Mouse (Mus musculus): ENCODE data around the gene Tlx1. TPM values are rescaled to one million over a fixed set of nuclear protein-coding genes. Genes with fewer than 3 reads are reported as not detected.

The Tlx1 gene
- polyA plus RNA-seq, 1 experiment, result not detected

DNA sequence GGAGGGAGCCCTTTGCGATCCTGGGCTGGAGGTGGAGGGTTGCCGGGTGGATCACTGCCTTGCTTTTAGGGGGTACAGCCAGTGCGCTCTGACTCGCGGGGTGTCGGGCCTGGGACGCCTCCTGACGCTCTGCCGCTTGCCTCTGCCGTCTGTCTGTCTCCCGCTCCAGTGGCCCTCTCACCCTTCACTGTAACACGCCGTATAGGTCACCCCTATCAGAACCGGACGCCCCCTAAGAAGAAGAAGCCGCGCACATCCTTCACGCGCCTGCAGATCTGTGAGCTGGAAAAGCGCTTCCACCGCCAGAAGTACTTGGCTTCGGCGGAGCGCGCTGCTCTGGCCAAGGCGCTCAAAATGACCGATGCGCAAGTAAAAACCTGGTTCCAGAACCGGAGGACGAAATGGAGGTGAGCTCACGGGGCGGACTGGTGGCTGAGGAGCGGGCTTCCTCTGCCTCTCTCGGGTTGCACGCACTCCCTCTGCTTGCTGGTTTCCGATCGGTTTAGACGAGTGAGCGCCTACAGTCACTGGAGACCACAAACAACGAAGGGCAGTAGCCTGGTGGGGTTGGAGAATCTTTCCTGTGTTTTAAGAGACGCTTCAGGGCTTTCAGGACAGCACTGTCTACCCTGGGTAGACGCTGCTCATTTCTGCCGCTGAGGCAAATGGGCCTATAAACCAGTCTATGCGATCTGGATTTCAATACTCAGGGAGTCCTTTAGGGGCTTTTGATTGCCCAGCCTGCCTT, 3.0 kb downstream of the Tlx1 start:
- TF ChIP-seq GATA1 (IDR thresholded peaks at IDR 0.05; ENCODE audit: low read length), result no peak

DNA sequence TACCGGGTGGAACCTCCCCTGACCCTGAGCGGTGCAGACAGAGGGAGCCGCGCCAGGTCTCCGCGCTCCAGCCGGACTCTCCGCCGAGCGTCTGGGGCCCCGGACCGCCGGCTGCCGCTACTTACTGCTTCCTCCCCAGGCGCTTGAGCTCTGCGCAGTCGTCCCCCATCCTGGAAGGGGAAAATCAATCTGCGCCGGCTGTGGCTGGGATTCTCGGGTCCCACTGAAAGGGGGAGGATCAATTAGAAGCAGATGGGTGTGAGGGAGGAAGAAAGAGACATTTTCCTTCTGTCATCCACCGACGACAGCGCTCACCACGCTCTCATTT, 3.5 kb downstream of the Tlx1 start:
- TF ChIP-seq GATA1 (IDR thresholded peaks at IDR 0.05; ENCODE audit: low read length), result no peak

- TF ChIP-seq GATA1 (IDR thresholded peaks at IDR 0.05; ENCODE audit: low read length), result no peak
Observed at GRCm38 (mm10) chr19:45154521-45154920, 4.0 kb downstream of the Tlx1 start.

GRCm38 (mm10) chr19:45155141-45155790, 4.8 kb downstream of the Tlx1 start:
- TF ChIP-seq GATA1 (IDR thresholded peaks at IDR 0.05; ENCODE audit: low read length), result no peak

GRCm38 (mm10) chr19:45155791-45156186, 5.3 kb downstream of the Tlx1 start:
- TF ChIP-seq GATA1 (IDR thresholded peaks at IDR 0.05; ENCODE audit: low read length), result no peak

DNA sequence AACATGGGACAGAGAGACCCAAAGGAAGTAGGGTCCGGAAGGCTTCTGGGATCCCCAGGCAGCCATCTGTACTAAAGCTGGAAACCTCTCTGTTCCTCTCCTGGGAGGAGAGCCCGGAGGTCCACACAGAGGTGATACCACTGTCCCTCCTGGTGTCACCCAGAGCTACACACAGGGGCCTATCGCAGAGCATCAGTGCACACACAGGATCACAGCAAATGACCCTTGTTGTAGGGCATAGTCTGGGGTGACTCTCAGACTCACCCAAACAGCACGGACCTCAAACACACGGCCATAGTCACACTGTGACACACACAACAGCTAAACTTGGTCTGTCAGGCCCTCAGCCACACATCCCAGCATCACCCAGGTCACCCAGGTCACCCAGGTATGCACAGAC, 5.9 kb downstream of the Tlx1 start:
- no peak for TF ChIP-seq GATA1 (IDR thresholded peaks at IDR 0.05; ENCODE audit: low read length)

DNA sequence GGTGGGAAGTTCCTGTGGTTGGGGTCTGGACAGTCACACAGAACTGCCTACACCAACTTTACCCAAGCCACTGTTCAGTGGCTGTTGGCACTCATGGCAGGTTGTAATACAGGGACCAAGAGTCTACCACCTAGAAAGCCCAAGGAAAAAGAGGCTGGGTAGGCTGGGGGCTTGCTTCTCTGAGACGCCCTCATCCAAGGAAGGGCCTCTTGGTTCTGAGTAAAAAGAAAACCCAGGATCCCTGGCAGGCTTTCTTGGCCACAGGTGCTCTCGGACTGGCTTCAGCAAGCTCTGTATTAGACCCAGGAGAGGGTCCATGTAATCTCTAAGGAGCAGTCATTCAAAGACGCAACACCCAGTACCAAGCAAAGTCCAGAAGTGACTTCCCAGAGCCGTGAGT, 7.7 kb downstream of the Tlx1 start:
- no peak for TF ChIP-seq GATA1 (IDR thresholded peaks at IDR 0.05; ENCODE audit: low read length)

DNA sequence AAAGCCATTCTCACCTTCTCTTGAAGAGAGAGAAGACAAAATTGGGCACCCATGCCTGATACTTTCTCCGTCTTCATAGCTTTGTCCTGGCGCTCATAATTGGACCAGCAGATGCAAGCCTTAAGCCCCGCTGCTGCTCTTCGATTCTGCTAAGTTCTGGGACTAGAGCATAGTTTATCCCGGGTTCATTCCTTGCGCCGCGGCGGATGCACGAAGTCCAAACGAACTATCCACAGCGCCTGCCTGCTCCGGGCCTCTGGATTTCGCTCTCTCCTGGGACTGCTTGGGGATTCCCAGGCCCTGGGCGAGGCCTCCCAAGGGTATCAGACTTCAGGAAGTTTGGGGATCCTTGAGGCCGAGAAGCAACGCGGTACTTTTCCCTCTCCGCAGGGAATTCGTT, 8.4 kb downstream of the Tlx1 start:
- no peak for TF ChIP-seq GATA1 (IDR thresholded peaks at IDR 0.05; ENCODE audit: low read length)

DNA sequence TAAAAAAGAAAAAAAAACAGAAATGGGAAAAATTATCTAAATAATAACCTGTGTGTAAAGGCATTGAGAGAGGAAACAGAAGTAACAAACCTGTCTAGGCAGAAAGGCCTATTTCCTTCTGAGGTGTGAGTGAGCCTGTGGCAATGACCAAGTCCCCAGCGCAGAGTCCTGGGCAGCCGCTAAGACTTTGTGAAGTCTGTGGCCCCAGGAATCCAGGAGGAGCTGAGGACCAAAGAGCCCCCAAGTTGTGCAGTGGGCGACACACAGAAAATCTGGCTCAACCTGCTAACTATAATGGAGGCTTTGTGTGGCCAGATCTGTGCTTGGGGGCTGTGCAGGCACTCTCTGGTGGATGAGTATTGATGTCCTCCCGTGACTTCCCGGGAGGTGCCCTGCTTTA, 9.0 kb downstream of the Tlx1 start:
- TF ChIP-seq GATA1 (IDR thresholded peaks at IDR 0.05; ENCODE audit: low read length), result no peak

DNA sequence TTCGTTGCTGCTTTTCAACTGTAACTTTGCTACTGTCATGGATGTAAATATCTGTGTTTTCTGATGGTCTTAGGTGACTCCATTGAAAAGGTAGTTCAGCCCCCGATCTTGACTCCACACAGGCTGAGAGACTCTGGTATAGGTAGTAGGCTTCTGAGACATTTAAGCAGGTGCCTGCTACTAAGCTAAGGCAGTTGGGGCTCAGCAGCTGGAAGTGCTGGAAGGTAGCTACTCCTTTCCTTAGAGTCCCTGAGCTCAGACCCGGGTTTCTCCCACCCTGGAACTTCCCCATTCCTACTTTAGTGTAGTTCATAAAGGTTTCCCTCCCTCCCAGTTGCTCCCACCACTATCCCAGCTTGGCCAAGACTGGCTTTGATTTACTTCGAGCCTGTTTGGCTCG, 9.5 kb downstream of the Tlx1 start:
- TF ChIP-seq GATA1 (IDR thresholded peaks at IDR 0.05; ENCODE audit: low read length), result no peak

DNA sequence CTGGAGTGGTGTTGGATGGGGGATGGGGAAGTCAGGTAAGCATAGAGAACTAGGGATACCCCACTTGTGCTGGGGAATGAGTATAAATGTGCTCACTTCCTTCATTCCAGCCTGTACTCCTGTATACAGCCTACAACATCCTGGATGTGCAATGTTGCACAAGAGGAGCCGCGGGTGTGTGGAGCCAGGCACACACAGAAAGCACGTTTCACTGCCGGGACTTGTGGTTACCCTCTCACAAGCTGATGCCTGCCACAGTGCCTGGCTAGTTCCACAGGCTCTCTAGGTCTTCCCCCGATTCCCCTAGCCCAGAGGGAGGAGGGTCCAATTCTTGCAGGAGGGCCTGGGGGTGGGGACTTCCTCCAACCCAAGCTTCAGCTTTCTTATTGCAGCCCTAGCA, 10.0 kb downstream of the Tlx1 start:
- TF ChIP-seq GATA1 (IDR thresholded peaks at IDR 0.05; ENCODE audit: low read length), result no peak

DNA sequence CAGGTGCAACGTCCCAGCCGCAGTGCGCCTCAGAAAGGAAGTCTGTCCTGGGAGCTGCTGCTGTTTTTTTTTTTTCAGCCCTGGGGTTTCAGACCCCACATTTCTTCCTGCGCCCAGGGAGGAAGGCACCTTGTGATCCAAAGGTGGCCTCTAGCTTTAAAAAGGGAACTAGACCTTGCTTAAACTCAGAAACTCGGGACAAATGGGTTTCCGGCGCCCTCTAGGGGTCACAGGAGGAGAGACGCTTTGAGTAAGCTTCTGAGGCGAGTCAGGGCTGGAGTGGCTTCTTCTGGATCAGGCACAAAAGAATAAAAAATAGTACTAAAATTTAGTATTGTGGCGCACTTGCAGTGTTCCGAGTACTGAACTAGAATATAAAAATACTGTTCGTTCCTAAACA, 10.6 kb downstream of the Tlx1 start:
- TF ChIP-seq GATA1 (IDR thresholded peaks at IDR 0.05; ENCODE audit: low read length), result no peak

DNA sequence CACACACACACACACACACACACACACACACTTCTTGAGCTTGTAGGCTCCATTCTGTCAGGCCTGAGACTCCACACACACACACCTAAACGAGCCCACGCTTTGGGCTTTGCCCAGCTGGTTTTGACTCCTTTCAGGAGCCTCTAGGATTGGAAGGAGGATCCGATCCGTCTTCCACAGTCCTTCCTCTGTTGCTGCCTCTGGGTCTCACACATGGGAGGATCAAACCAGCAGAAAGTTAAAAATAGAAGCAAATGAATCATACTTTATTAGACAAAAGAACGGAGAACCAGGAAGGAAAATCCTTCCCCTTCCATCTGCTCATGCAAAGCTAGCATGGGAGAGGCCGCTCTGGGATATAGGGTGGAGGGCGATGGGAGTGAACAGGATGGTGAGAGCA, 11.7 kb downstream of the Tlx1 start:
- TF ChIP-seq GATA1 (IDR thresholded peaks at IDR 0.05; ENCODE audit: low read length), result no peak

- no peak for TF ChIP-seq GATA1 (IDR thresholded peaks at IDR 0.05; ENCODE audit: low read length)
Observed at GRCm38 (mm10) chr19:45162871-45163270, 12.4 kb downstream of the Tlx1 start.

GRCm38 (mm10) chr19:45170451-45170850, 20.0 kb downstream of the Tlx1 start:
- TF ChIP-seq GATA1 (IDR thresholded peaks at IDR 0.05; ENCODE audit: low read length), result no peak

DNA sequence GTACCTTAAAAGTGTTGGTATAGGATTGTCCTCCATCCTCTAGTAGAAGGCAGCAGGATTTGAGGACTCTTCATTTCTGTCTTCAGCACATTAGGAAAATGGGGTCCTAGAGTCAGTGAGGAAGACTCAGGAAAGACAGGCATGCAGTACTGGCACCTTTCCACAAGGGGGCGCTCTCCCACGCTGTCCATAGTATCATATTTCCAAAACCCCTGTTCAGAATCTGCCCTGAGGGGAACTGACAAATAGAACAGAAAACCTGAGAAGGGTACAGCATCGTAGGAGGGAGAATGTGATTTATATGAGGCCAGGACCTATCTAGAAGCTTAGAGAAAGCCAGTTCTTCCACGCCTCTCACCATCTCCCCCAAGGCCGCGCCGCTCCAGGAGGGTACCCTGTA, 24.3 kb downstream of the Tlx1 start:
- TF ChIP-seq GATA1 (IDR thresholded peaks at IDR 0.05; ENCODE audit: low read length), result no peak

DNA sequence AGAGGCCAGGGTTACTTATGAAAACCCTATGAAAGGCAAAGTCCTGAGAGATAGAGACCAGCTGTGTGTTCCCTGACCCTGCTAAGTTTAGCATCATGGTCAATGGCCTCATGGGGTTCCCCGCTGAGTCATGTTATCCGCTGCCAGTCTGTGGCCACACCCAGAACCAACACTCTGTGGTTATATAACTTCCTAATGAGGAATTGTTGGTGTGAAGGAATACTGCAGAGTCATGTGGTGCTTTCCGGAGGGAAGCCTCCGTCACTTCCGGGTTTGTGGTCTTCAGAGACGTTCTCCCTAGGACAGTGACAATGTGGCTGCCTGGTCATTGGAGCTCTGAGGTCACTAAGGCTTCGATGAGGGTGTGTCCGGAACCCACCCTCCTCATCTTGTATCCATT, 25.8 kb downstream of the Tlx1 start:
- no peak for TF ChIP-seq GATA1 (IDR thresholded peaks at IDR 0.05; ENCODE audit: low read length)
